Mouse (Mus musculus) fat pad, adult 2 months (tissue): ENCODE measurements around the gene Nuak1.

Experiments
- DNase-seq: peaks from one replicate; pipeline ENCODE4 v3.0.0-alpha.2; 2011; ENCODE audit warnings: low read depth, low spot score; ENCODE audit errors: extremely low read depth

Gene Nuak1

GRCm38 (mm10) chr10:84447411-84447821 lies 7.0 kb upstream of the Nuak1 start:
- DNase-seq = no peak

- DNase-seq = no peak
These were observed 6.3 kb upstream of the Nuak1 start for GRCm38 (mm10) chr10:84446661-84447060.

GRCm38 (mm10) chr10:84444396-84444795 lies 4.0 kb upstream of the Nuak1 start:
- no peak for DNase-seq

GRCm38 (mm10) chr10:84441846-84442245 lies 1.4 kb upstream of the Nuak1 start:
- DNase-seq = no peak

- DNase-seq = no peak
These were observed 1.0 kb upstream of the Nuak1 start for GRCm38 (mm10) chr10:84441434-84441785.

- DNase-seq = no peak
These were observed 236 bp downstream of the Nuak1 start for GRCm38 (mm10) chr10:84440181-84440540.

- DNase-seq = no peak
These were observed 1.2 kb downstream of the Nuak1 start for GRCm38 (mm10) chr10:84439228-84439596.

GRCm38 (mm10) chr10:84438466-84439227 lies 1.8 kb downstream of the Nuak1 start:
- no peak for DNase-seq

GRCm38 (mm10) chr10:84438049-84438422 lies 2.4 kb downstream of the Nuak1 start:
- DNase-seq = no peak

- DNase-seq = no peak
These were observed 3.0 kb downstream of the Nuak1 start for GRCm38 (mm10) chr10:84437166-84438048.

- no peak for DNase-seq
These were observed 4.5 kb downstream of the Nuak1 start for GRCm38 (mm10) chr10:84435930-84436329.

- DNase-seq = no peak
These were observed 7.1 kb downstream of the Nuak1 start for GRCm38 (mm10) chr10:84433193-84433801.

- DNase-seq = no peak
These were observed 16.0 kb downstream of the Nuak1 start for GRCm38 (mm10) chr10:84424374-84424773.

- DNase-seq = no peak
These were observed 16.5 kb downstream of the Nuak1 start for GRCm38 (mm10) chr10:84423903-84424302.

- no peak for DNase-seq
These were observed 19.8 kb downstream of the Nuak1 start for GRCm38 (mm10) chr10:84420589-84420988.

- no peak for DNase-seq
These were observed 22.0 kb downstream of the Nuak1 start for GRCm38 (mm10) chr10:84418421-84418820.

- DNase-seq = peak; percentile 16
These were observed 23.6 kb downstream of the Nuak1 start for GRCm38 (mm10) chr10:84416752-84417151.

GRCm38 (mm10) chr10:84414981-84415700 lies 25.3 kb downstream of the Nuak1 start:
- DNase-seq = no peak

GRCm38 (mm10) chr10:84413310-84413709 lies 27.1 kb downstream of the Nuak1 start:
- DNase-seq = no peak

GRCm38 (mm10) chr10:84412326-84412962 lies 28.0 kb downstream of the Nuak1 start:
- no peak for DNase-seq
